Mouse (Mus musculus) liver, embryonic 14.5 days (tissue): ENCODE results near the gene Tmeff1. TPM values are rescaled to one million over a fixed set of nuclear protein-coding genes. Genes with fewer than 3 reads are reported as not detected.

Experiments
- ATAC-seq: fragments of 200-750 bp; cut with Nextera tagmentation; 2 replicates; pipeline ENCODE4 v1.8.0; 2017; ENCODE audit warnings: moderate number of reproducible peaks, mild to moderate bottlenecking, moderate library complexity; ENCODE audit not compliant: insufficient read depth
- DNase-seq, 3 experiments: peaks; one replicate each; pipeline ENCODE4 v3.0.0-alpha.2; 2012 to 2013; ENCODE audit warnings: low read depth in 3 of 3, low spot score in 3 of 3
- H3K27ac ChIP-seq: fragments of 300-500 bp; sonication (generic); 2 replicates; pipeline ENCODE4 v1.5.1; 2014; ENCODE audit warnings: moderate library complexity, mild to moderate bottlenecking, control low read depth, inconsistent platforms
- H3K27me3 ChIP-seq: fragments of 300-500 bp; sonication (generic); 2 replicates; pipeline ENCODE4 v1.6.1; 2014; ENCODE audit warnings: mild to moderate bottlenecking, low read length, moderate library complexity; ENCODE audit not compliant: control insufficient read depth, insufficient read depth
- H3K36me3 ChIP-seq: fragments of 300-500 bp; sonication (generic); replicated peaks from 2 replicates; pipeline ENCODE4 v1.6.1; 2014; ENCODE audit warnings: low read depth; ENCODE audit not compliant: control insufficient read depth, insufficient read depth
- H3K4me1 ChIP-seq, 2 experiments: fragments of 200-500 bp in 1 of 2; fragments of 300-500 bp in 1 of 2; sonication (generic) in 1 of 2; replicated peaks; 2 replicates each; pipeline ENCODE4 v1.6.1; 2012 to 2014; ENCODE audit warnings: antibody characterized with exemption in 1 of 2, inconsistent platforms in 1 of 2, low read length in 1 of 2; ENCODE audit not compliant: control insufficient read depth in 2 of 2, insufficient read depth in 2 of 2
- H3K4me2 ChIP-seq: fragments of 300-500 bp; sonication (generic); 2 replicates; pipeline ENCODE4 v1.6.1; 2014; ENCODE audit warnings: low read depth, mild to moderate bottlenecking, control low read depth, moderate library complexity
- H3K4me3 ChIP-seq, 2 experiments: fragments of 200-500 bp in 1 of 2; fragments of 300-500 bp in 1 of 2; sonication (generic) in 1 of 2; 2 replicates each; pipeline ENCODE4 v1.5.1; 2012 to 2014; ENCODE audit warnings: low read depth in 2 of 2, low read length in 2 of 2, mild to moderate bottlenecking in 2 of 2, control low read depth in 1 of 2, inconsistent platforms in 1 of 2, moderate library complexity in 1 of 2; ENCODE audit not compliant: insufficient read depth in 1 of 2
- H3K9ac ChIP-seq: fragments of 300-500 bp; sonication (generic); replicated peaks from 2 replicates; pipeline ENCODE4 v1.6.1; 2014; ENCODE audit warnings: mild to moderate bottlenecking, control low read depth, moderate library complexity
- H3K9me3 ChIP-seq: fragments of 300-500 bp; sonication (generic); 2 replicates; pipeline ENCODE4 v1.6.1; 2016; ENCODE audit warnings: low read length, mixed read lengths; ENCODE audit not compliant: control insufficient read depth
- CTCF ChIP-seq: IDR thresholded peaks from 2 replicates; pipeline ENCODE4 v1.5.1; 2016; ENCODE audit warnings: antibody characterized with exemption, low read depth, control low read depth
- EP300 ChIP-seq: IDR thresholded peaks from 2 replicates; pipeline ENCODE4 v1.6.1; 2016; ENCODE audit warnings: antibody characterized with exemption, low read depth
- WGBS: fragments of 180-500 bp; shearing (Covaris S2); extraction: QIAGEN DNeasy Blood & Tissue Kit; methylation state at CpG from one replicate; pipeline ENCODE4 v1.1.7; 2014; ENCODE audit not compliant: insufficient replicate concordance; 5-methylcytosine and 5-hydroxymethylcytosine counted together
- polyA plus RNA-seq, 2 experiments: library from polyadenylated mRNA; depleted of rRNA in 1 of 2; stranded (reverse) in 1 of 2; unstranded in 1 of 2; fragments of >200 nt; fragmentation: Nextera tagmentation in 1 of 2; extraction: Ambion mirVana in 1 of 2; gene quantifications; 2 replicates each; pipeline versions ENCODE4 v1.2.1 to v1.2.3; 2012 to 2014

Tmeff1 gene
- polyA plus RNA-seq, 2 experiments: 1.4 to 1.5 TPM

GRCm38 (mm10) chr4:48540576-48541111 is 44.3 kb upstream of the Tmeff1 start:
- no peak overlapping the region for H3K27ac ChIP-seq
- no peak for DNase-seq
- no peak for ATAC-seq

GRCm38 (mm10) chr4:48541526-48542250 is 43.3 kb upstream of the Tmeff1 start:
- 28% methylated on average over 15 of the region's 15 CpGs for WGBS
- no peak overlapping the region for H3K9ac ChIP-seq
- no peak for DNase-seq
- H3K4me3 ChIP-seq: peak overlapping the region; percentile 2 to 45; a peak in 2 of 4 replicates
- no peaks in the 10 kb centered on the region for H3K36me3 ChIP-seq
- H3K4me1 ChIP-seq: peaks cover 0 to 7% of the 10 kb centered on the region in 2 experiments; a peak in 2 of 4 replicates
- H3K27me3 ChIP-seq: peaks cover 25% of the 10 kb centered on the region
- ATAC-seq: no peak
- TF ChIP-seq CTCF (no peak), EP300 (no peak)
- no peaks in the 10 kb centered on the region for H3K9me3 ChIP-seq
- no peak overlapping the region for H3K27ac ChIP-seq
- H3K4me2 ChIP-seq: peak overlapping the region; percentile 61; the same call in 1 of the 2 replicates

More at GRCm38 (mm10) chr4:48540576-48541111, 44.3 kb upstream of the Tmeff1 start:
- Histone ChIP-seq H3K27me3 (peaks cover 25% of the 10 kb centered on the region), H3K4me2 (peak overlapping the region; percentile 61), H3K36me3 (no peaks in the 10 kb centered on the region), H3K4me3 (peak overlapping the region; percentile 55 to 56), H3K9me3 (no peaks in the 10 kb centered on the region), H3K4me1 (peaks cover 0 to 6% of the 10 kb centered on the region in 2 experiments; a peak in 2 of 4 replicates), H3K9ac (peak overlapping the region; percentile 37; the same call in 1 of the 2 replicates)
- under 1% methylated on average over 50 of the region's 50 CpGs for WGBS
- no peak for TF ChIP-seq CTCF
- no peak for TF ChIP-seq EP300

GRCm38 (mm10) chr4:48542351-48542750 is 42.6 kb upstream of the Tmeff1 start:
- DNase-seq: no peak
- ATAC-seq: no peak
- peaks cover 0 to 7% of the 10 kb centered on the region in 2 experiments; a peak in 2 of 4 replicates for H3K4me1 ChIP-seq
- no peaks in the 10 kb centered on the region for H3K9me3 ChIP-seq
- 27% methylated on average over 5 of the region's 5 CpGs for WGBS
- no peaks in the 10 kb centered on the region for H3K36me3 ChIP-seq
- H3K4me2 ChIP-seq: no peak overlapping the region
- H3K27ac ChIP-seq: no peak overlapping the region
- no peak for TF ChIP-seq EP300
- TF ChIP-seq CTCF: no peak
- H3K4me3 ChIP-seq: no peak overlapping the region
- no peak overlapping the region for H3K9ac ChIP-seq
- H3K27me3 ChIP-seq: peaks cover 25% of the 10 kb centered on the region

- TF ChIP-seq CTCF: no peak
- no peak for TF ChIP-seq EP300
- no peak for ATAC-seq
- H3K36me3 ChIP-seq: no peaks in the 10 kb centered on the region
- no peaks in the 10 kb centered on the region for H3K9me3 ChIP-seq
- no peak overlapping the region for H3K27ac ChIP-seq
- H3K4me1 ChIP-seq: peaks cover 0 to 7% of the 10 kb centered on the region in 2 experiments; a peak in 2 of 4 replicates
- no peak for DNase-seq
- no peak overlapping the region for H3K4me2 ChIP-seq
- H3K9ac ChIP-seq: no peak overlapping the region
- H3K4me3 ChIP-seq: no peak overlapping the region
- peaks cover 25% of the 10 kb centered on the region for H3K27me3 ChIP-seq
- WGBS: 49% methylated on average over 6 of the region's 6 CpGs
These were observed 41.7 kb upstream of the Tmeff1 start for GRCm38 (mm10) chr4:48543071-48543865.

DNA sequence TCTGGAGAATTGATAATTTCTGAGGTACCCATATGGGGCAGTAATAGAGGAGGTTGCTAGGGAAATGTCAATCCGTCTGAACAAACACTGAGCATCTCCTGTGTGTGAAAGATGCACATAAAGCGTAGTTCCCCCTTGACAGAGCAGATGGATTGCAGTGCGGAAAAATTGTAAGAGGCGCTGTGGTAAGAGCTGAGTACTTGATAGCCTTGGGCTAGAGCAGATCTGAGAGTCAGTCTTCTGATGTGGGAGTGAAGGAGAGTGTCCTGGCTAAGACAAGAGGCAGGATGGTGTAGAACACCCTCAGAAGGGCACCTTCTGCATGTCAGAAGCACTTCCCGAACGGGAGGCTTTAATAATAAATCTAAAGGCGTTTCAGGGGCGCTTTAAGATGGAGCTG is 40.8 kb upstream of the Tmeff1 start:
- no peak for ATAC-seq
- no peak overlapping the region for H3K4me2 ChIP-seq
- no peaks in the 10 kb centered on the region for H3K9me3 ChIP-seq
- TF ChIP-seq CTCF (no peak), EP300 (no peak)
- 69% methylated on average over 8 of the region's 8 CpGs for WGBS
- H3K27me3 ChIP-seq: peaks cover 21% of the 10 kb centered on the region
- no peak overlapping the region for H3K9ac ChIP-seq
- peaks cover 0 to 7% of the 10 kb centered on the region in 2 experiments; a peak in 2 of 4 replicates for H3K4me1 ChIP-seq
- no peaks in the 10 kb centered on the region for H3K36me3 ChIP-seq
- H3K27ac ChIP-seq: no peak overlapping the region
- no peak overlapping the region for H3K4me3 ChIP-seq
- no peak for DNase-seq
